Mouse (Mus musculus): Measurements from ENCODE around the gene Ppp1r1b.
A peak's percentile ranks its signal among the peaks of the same experiment; 100 is the strongest.

The Ppp1r1b gene

DNA sequence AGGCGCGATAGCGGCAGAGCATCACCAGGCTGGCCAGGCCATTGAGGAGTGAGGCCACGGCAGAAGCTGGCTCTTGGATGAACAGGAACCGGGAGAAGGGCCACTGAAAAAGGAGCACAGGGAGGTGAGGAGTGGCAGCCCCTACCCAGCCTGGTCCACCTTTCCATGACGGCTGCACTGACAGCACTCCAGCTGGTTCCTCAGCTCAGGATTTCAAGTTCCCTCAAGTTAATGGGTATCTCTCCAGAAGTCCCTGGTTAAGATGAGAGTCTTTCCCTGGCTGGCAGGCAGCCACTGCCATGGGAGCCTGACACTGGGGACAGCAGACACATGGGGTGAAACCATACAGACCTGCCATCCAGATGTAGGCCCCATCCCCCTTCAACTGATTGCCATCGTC lies 49.7 kb downstream of the Ppp1r1b start:
- no peak for DNase-seq

DNA sequence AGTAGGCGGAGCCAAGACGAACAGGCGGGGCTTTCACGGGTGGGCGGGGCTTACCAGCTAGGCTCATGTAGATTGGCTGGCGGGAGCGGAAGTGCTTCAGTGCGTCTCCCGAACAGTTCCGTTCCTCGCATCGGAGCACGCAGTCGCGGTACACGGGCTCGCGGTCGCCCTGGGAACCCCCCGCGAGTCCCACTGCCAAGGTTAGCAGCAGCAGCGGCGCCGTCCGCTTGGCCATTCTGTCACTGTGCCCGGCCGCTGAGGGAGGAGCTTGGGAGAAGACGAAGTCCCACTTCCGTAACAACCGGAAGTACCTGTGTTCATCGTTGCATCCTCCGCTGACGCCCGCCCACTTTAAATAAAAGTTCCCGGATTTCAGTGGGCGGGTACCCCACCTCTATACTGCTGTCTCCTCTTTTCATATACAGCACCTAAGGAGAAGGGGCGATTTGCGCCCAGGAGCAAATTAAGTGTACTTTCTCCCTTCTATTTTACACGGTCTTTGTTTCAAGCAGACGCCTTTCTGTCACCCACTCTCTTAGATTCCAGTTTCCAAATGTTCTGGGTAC lies 52.0 kb downstream of the Ppp1r1b start, which contains the start of gene Pgap3:
Pgap3 (minus strand) TSS at position 330 of the 566 bp plus-strand sequence.
- peak; percentile 94 for DNase-seq

DNA sequence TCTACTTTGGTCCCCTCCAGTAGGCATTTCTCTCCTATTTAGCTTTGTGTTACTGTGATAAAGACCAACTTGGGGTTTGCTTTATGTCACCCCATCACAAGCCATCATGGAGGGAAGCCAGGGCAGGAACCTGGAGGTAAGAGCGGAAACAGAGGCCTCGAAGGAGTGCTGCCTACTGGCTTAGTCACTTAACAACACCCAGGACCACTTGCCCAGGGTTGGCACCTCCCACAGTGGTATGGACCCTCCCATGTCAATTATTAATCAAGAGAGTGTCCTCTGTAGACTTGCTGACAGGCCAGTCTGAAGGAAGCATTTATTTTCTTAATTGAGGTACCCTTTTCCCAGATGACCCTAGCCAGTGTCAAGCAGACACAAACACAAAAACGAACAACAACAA lies 52.6 kb downstream of the Ppp1r1b start:
- no peak for DNase-seq

DNA sequence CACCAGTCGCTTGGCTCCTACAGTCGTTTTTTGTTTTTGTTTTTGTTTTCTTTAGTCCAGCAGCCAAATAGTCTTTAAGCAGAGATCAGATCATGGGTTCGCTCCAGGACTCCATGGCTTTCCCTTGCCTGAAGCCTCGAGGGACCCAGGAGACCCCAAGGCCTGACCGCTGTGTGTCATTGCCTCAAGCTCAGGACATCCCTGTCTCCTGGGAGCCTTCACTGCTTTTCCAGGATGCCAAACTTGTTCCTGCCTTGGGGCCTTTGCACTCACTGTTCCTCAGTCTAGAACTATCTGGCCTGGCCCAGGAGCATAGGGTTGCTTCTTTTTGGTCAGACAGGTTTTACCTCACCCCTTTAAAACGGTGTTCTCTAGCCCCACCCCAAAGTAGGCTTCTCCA lies 58.4 kb downstream of the Ppp1r1b start:
- no peak for DNase-seq

All from layer of hippocampus, adult 9-11 months (tissue).